Comparison of ENCODE assay signal across 10 mouse cellular contexts in genomic region chr16:62826156-62827001, GRCm38 (mm10). TPM values are rescaled to one million over a fixed set of nuclear protein-coding genes. Genes with fewer than 3 reads are reported as not detected.
A peak's percentile ranks its signal among the peaks of the same experiment; 100 is the strongest.
DNase-seq lines count a peak whose midpoint lies in the region; ATAC-seq and TF ChIP-seq lines count a peak whose summit lies in the region.
"Had no signal": no experiment of that assay in that cellular context is flagged by ENCODE, and none has a peak within 500 bp of the region (broad histone marks: within the 10 kb centered on the region; RNA-seq: fewer than 3 reads in every experiment).

No protein-coding gene starts in this region.

- H3K36me3 ChIP-seq in hindbrain, embryonic 12.5 days: peaks cover 3% of the 10 kb centered on the region; the same call in 1 of the 2 replicates
- H3K36me3 ChIP-seq in hindbrain, embryonic 13.5 days: peaks cover 6% of the 10 kb centered on the region
- peaks cover 13% of the 10 kb centered on the region for H3K36me3 ChIP-seq in G1E (replicated peaks)
- no peaks in the 10 kb centered on the region for H3K36me3 ChIP-seq in forebrain, embryonic 13.5 days (ENCODE audit: poor library complexity, severe bottlenecking)
- H3K36me3 ChIP-seq in midbrain, embryonic 14.5 days (ENCODE audit: control insufficient read depth, insufficient read depth, low read length): no peaks in the 10 kb centered on the region

- peak; percentile 48 for TF ChIP-seq CTCF in G1E (IDR thresholded peaks at IDR 0.05; ENCODE audit: low read depth, low read length)

- DNase-seq in A20 (ENCODE audit: low read depth, low spot score) (peak; percentile 53), G1E (ENCODE audit: low spot score) (no peak)
- DNase-seq in midbrain, embryonic 14.5 days: peak; percentile 85
- DNase-seq in ovary, postnatal 36 days (ENCODE audit: low spot score): no peak
- DNase-seq in gastrocnemius, postnatal 14 days: no peak

- H3K4me2 ChIP-seq in hindbrain, embryonic 12.5 days (replicated peaks): no peak overlapping the region
- H3K4me2 ChIP-seq in hindbrain, embryonic 13.5 days: no peak overlapping the region
- H3K4me2 ChIP-seq in forebrain, embryonic 13.5 days: no peak overlapping the region
- H3K4me2 ChIP-seq in midbrain, embryonic 14.5 days (ENCODE audit: low read length): no peak overlapping the region

- intact Hi-C loops in gastrocnemius, postnatal 14 days (cut with DNase I; ENCODE audit: low total_unique reads): no loop called here

- WGBS in hindbrain, embryonic 12.5 days: 78% methylated on average over 12 of the region's 12 CpGs
- 80% methylated on average over 12 of the region's 12 CpGs for WGBS in hindbrain, embryonic 13.5 days
- 80% methylated on average over 12 of the region's 12 CpGs for WGBS in forebrain, embryonic 13.5 days
- WGBS in midbrain, embryonic 14.5 days: 82% methylated on average over 12 of the region's 12 CpGs

- H3K9ac ChIP-seq in hindbrain, embryonic 12.5 days: no peak overlapping the region
- no peak overlapping the region for H3K9ac ChIP-seq in hindbrain, embryonic 13.5 days
- no peak overlapping the region for H3K9ac ChIP-seq in forebrain, embryonic 13.5 days
- no peak overlapping the region for H3K9ac ChIP-seq in midbrain, embryonic 14.5 days (replicated peaks; ENCODE audit: low read length)

- H3K9me3 ChIP-seq in hindbrain, embryonic 12.5 days (replicated peaks): no peaks in the 10 kb centered on the region
- no peaks in the 10 kb centered on the region for H3K9me3 ChIP-seq in hindbrain, embryonic 13.5 days
- no peaks in the 10 kb centered on the region for H3K9me3 ChIP-seq in G1E (replicated peaks)
- H3K9me3 ChIP-seq in forebrain, embryonic 13.5 days (replicated peaks): no peaks in the 10 kb centered on the region
- no peaks in the 10 kb centered on the region for H3K9me3 ChIP-seq in midbrain, embryonic 14.5 days (ENCODE audit: control insufficient read depth, low read length)
- H3K9me3 ChIP-seq: megakaryocyte, embryonic 14.5 days had no signal

- H3K4me1 ChIP-seq in hindbrain, embryonic 12.5 days: no peaks in the 10 kb centered on the region
- no peaks in the 10 kb centered on the region for H3K4me1 ChIP-seq in hindbrain, embryonic 13.5 days (replicated peaks)
- no peaks in the 10 kb centered on the region for H3K4me1 ChIP-seq in G1E (ENCODE audit: insufficient read depth, low read depth, low read length)
- no peaks in the 10 kb centered on the region for H3K4me1 ChIP-seq in forebrain, embryonic 13.5 days
- no peaks in the 10 kb centered on the region for H3K4me1 ChIP-seq in midbrain, embryonic 14.5 days (ENCODE audit: control insufficient read depth, insufficient read depth, low read length)

- no peak overlapping the region for H3K4me3 ChIP-seq in hindbrain, embryonic 12.5 days
- no peak overlapping the region for H3K4me3 ChIP-seq in hindbrain, embryonic 13.5 days
- H3K4me3 ChIP-seq in G1E (ENCODE audit: low read depth, low read length): no peak overlapping the region
- H3K4me3 ChIP-seq in forebrain, embryonic 13.5 days: no peak overlapping the region
- H3K4me3 ChIP-seq in midbrain, embryonic 14.5 days (replicated peaks; ENCODE audit: low read depth, low read length): no peak overlapping the region
- H3K4me3 ChIP-seq: erythroblast, embryonic 14.5 days; megakaryocyte, embryonic 14.5 days had no signal

- no peaks in the 10 kb centered on the region for H3K27me3 ChIP-seq in hindbrain, embryonic 12.5 days
- no peaks in the 10 kb centered on the region for H3K27me3 ChIP-seq in hindbrain, embryonic 13.5 days
- no peaks in the 10 kb centered on the region for H3K27me3 ChIP-seq in G1E (ENCODE audit: insufficient read depth, low read length)
- H3K27me3 ChIP-seq in forebrain, embryonic 13.5 days: no peaks in the 10 kb centered on the region
- no peaks in the 10 kb centered on the region for H3K27me3 ChIP-seq in midbrain, embryonic 14.5 days (ENCODE audit: control insufficient read depth, insufficient read depth, low read length)
- H3K27me3 ChIP-seq: megakaryocyte, embryonic 14.5 days had no signal

- no peak overlapping the region for H3K27ac ChIP-seq in hindbrain, embryonic 12.5 days
- no peak overlapping the region for H3K27ac ChIP-seq in hindbrain, embryonic 13.5 days
- no peak overlapping the region for H3K27ac ChIP-seq in forebrain, embryonic 13.5 days
- H3K27ac ChIP-seq in midbrain, embryonic 14.5 days (replicated peaks; ENCODE audit: low read depth, low read length): no peak overlapping the region

- peak; percentile 26; the same call in 1 of the 2 replicates for ATAC-seq in hindbrain, embryonic 12.5 days (ENCODE audit: low FRiP score)
- no peak for ATAC-seq in hindbrain, embryonic 13.5 days (ENCODE audit: low FRiP score)
- ATAC-seq in G1E (ENCODE audit: extremely low read depth, insufficient number of reproducible peaks, low FRiP score, poor library complexity, severe bottlenecking): peak; percentile 66
- ATAC-seq in forebrain, embryonic 13.5 days: peak; percentile 70
- ATAC-seq in midbrain, embryonic 14.5 days (ENCODE audit: low FRiP score, low TSS enrichment): no peak

RNA-seq across cellular contexts. Expression of gene Stx19, which starts 11.9 kb away (rescaled TPM):
- polyA plus RNA-seq in hindbrain, embryonic 12.5 days (2016; fragmentation: Nextera tagmentation; extraction: Ambion mirVana): 0.48 and 0.50 TPM in 2 replicates
- 0.63 and 0.82 TPM in 2 replicates for polyA plus RNA-seq in hindbrain, embryonic 13.5 days (2015; fragmentation: Nextera tagmentation; extraction: Ambion mirVana)
- total RNA-seq in G1E (2014; fragmentation: Nextera tagmentation) (not detected in 2 replicates), G1E (2017) (0.06 and 0.11 TPM in 2 replicates)
- polyA plus RNA-seq in G1E (2012): not detected in 2 replicates
- 0.52 and 0.63 TPM in 2 replicates for polyA plus RNA-seq in forebrain, embryonic 13.5 days (2015; fragmentation: Nextera tagmentation; extraction: Ambion mirVana)
- polyA plus RNA-seq in midbrain, embryonic 14.5 days (2014; fragmentation: Nextera tagmentation; extraction: Ambion mirVana): 0.20 and 0.39 TPM in 2 replicates
- not detected for total RNA-seq in gastrocnemius, postnatal 14 days (2021)
- polyA plus RNA-seq: erythroblast, embryonic 14.5 days had no signal

RNA-seq across cellular contexts. Expression of gene Arl13b, which starts 20.5 kb away (rescaled TPM):
- polyA plus RNA-seq in hindbrain, embryonic 12.5 days (2016; fragmentation: Nextera tagmentation; extraction: Ambion mirVana): 18.6 and 21.0 TPM in 2 replicates
- 21.3 and 22.6 TPM in 2 replicates for polyA plus RNA-seq in hindbrain, embryonic 13.5 days (2015; fragmentation: Nextera tagmentation; extraction: Ambion mirVana)
- total RNA-seq in G1E (2014; fragmentation: Nextera tagmentation) (21.5 and 29.4 TPM in 2 replicates), G1E (2017) (12.3 and 15.6 TPM in 2 replicates)
- 2.7 and 3.0 TPM in 2 replicates for polyA plus RNA-seq in G1E (2012)
- 19.0 and 19.5 TPM in 2 replicates for polyA plus RNA-seq in forebrain, embryonic 13.5 days (2015; fragmentation: Nextera tagmentation; extraction: Ambion mirVana)
- 10.8 and 13.4 TPM in 2 replicates for polyA plus RNA-seq in midbrain, embryonic 14.5 days (2014; fragmentation: Nextera tagmentation; extraction: Ambion mirVana)
- 1 to 10 TPM; 6.2 to 6.7 TPM for total RNA-seq in gastrocnemius, postnatal 14 days (2021)

RNA-seq across cellular contexts. Expression of gene Pros1, which starts 27.7 kb away (rescaled TPM):
- 20.1 and 22.4 TPM in 2 replicates for polyA plus RNA-seq in hindbrain, embryonic 12.5 days (2016; fragmentation: Nextera tagmentation; extraction: Ambion mirVana)
- polyA plus RNA-seq in hindbrain, embryonic 13.5 days (2015; fragmentation: Nextera tagmentation; extraction: Ambion mirVana): 12.3 and 12.5 TPM in 2 replicates
- total RNA-seq in G1E (2014; fragmentation: Nextera tagmentation) (13.8 and 16.9 TPM in 2 replicates), G1E (2017) (42.3 and 46.3 TPM in 2 replicates)
- polyA plus RNA-seq in G1E (2012): 2.0 TPM in 2 replicates
- 7.7 and 8.6 TPM in 2 replicates for polyA plus RNA-seq in forebrain, embryonic 13.5 days (2015; fragmentation: Nextera tagmentation; extraction: Ambion mirVana)
- polyA plus RNA-seq in midbrain, embryonic 14.5 days (2014; fragmentation: Nextera tagmentation; extraction: Ambion mirVana): 5.6 and 11.2 TPM in 2 replicates
- 10 to 100 TPM; 14.4 to 15.8 TPM for total RNA-seq in gastrocnemius, postnatal 14 days (2021)
- polyA plus RNA-seq: erythroblast, embryonic 14.5 days had no signal

RNA-seq across cellular contexts. Expression of gene Nsun3, which starts 39.8 kb away (rescaled TPM):
- 10.5 and 12.6 TPM in 2 replicates for polyA plus RNA-seq in hindbrain, embryonic 12.5 days (2016; fragmentation: Nextera tagmentation; extraction: Ambion mirVana)
- 9.4 and 10.7 TPM in 2 replicates for polyA plus RNA-seq in hindbrain, embryonic 13.5 days (2015; fragmentation: Nextera tagmentation; extraction: Ambion mirVana)
- total RNA-seq in G1E (2014; fragmentation: Nextera tagmentation): 112 and 141 TPM in 2 replicates
- 17.7 and 22.9 TPM in 2 replicates for total RNA-seq in G1E (2017)
- 1.9 and 2.0 TPM in 2 replicates for polyA plus RNA-seq in G1E (2012)
- 10.4 and 10.8 TPM in 2 replicates for polyA plus RNA-seq in forebrain, embryonic 13.5 days (2015; fragmentation: Nextera tagmentation; extraction: Ambion mirVana)
- polyA plus RNA-seq in midbrain, embryonic 14.5 days (2014; fragmentation: Nextera tagmentation; extraction: Ambion mirVana): 12.2 and 13.3 TPM in 2 replicates
- 1 to 10 TPM; 5.9 to 6.1 TPM for total RNA-seq in gastrocnemius, postnatal 14 days (2021)

Comparison
In these comparisons a context has a peak if more than half of its experiments do, and no peak if none do; other contexts are left out.
1. ATAC-seq: peak in hindbrain, embryonic 12.5 days (single experiment), G1E (single experiment) and forebrain, embryonic 13.5 days (single experiment); none in hindbrain, embryonic 13.5 days (single experiment) and midbrain, embryonic 14.5 days (single experiment).
2. DNase-seq: peak in A20 (single experiment) and midbrain, embryonic 14.5 days (single experiment); none in G1E (single experiment), ovary, postnatal 36 days (single experiment) and gastrocnemius, postnatal 14 days (single experiment).